Mouse (Mus musculus) left cerebral cortex, adult 8-10 months (tissue): ENCODE data around the gene Ddx5. TPM values are rescaled to one million over a fixed set of nuclear protein-coding genes. Genes with fewer than 3 reads are reported as not detected.
A peak's percentile ranks its signal among the peaks of the same experiment; 100 is the strongest.
"Not testable (repeated sequence)": the region's sequence is repeated elsewhere in the genome, so short reads cannot be mapped to it uniquely, and the experiment has no call there.

Experiments used
- DNase-seq, 2 experiments: peaks; one replicate each; pipeline ENCODE4 v3.0.0; 2022; ENCODE audit warnings: low spot score in 2 of 2
- total RNA-seq, 4 experiments: library from RNA; stranded (reverse); gene quantifications; 2 replicates each; pipeline ENCODE4 v1.2.4; 2022

The Ddx5 gene
- total RNA-seq, 4 experiments from 2014 or later = 617 to 703 (median 641) TPM

DNA sequence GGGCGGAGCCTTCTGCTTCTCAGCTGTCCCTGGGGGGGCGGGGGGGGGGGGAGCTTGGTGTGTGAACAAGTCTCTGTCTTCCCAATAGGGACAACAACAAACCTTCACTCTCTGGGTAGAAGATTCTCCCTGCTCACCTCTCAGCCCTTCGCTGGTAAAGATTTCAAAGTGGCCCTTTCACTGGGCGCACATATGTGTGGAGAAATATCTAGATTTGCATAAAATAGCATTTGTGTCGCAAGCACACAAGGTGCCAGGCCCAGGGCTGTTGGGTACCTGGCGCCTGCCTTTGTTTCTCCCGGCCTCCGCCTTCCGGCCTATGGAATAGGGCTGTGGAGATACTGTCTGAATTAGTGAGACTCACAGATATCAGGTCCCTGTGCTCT, 26.2 kb downstream of the Ddx5 start:
- no peak for DNase-seq

GRCm38 (mm10) chr11:106762139-106762799, 26.7 kb downstream of the Ddx5 start:
- DNase-seq = no peak

DNA sequence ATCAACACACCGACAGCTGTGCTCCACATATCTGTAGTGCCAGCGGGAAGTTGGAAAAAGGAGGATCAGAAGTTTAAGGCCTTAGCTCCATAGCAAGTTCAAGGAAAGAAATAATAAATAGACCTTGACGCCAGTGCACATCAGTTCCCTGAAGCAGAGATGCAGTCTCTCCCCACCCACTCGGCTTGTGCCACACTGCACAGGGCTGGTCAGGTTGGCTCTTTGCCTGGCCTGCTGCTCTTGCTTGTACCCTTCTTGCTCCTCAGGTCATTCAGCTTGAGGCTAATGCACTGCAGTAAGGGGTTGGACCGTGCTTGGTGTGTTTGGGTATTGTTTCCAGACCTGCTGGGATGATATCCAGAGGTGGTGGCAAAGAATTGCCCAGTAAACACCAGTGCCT, 28.5 kb downstream of the Ddx5 start:
- DNase-seq = no peak

- no peak for DNase-seq
These were observed 30.0 kb downstream of the Ddx5 start for GRCm38 (mm10) chr11:106759028-106759427.

GRCm38 (mm10) chr11:106755583-106755982, 33.4 kb downstream of the Ddx5 start:
- DNase-seq = no peak

- no peak for DNase-seq
These were observed 35.7 kb downstream of the Ddx5 start for GRCm38 (mm10) chr11:106753314-106753713.

DNA sequence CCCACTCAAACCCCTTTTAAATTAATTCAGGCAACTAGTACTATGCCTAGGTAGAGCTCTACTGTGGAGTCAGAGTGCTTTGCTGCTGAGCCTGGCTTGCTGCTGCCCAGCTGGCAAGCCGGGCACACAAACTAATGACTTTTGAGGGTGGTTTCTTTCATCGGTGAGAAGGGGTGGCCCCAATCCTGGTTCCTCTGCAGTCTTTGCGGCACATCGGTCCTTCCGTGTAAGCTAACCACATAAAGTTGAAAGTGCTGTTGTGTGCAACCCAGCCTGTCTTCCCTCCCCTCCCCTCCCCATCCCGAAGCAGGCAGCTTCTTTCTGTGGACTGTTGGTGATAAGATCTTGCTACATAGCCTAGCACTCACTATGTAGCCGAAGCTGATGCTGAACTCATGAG, 36.9 kb downstream of the Ddx5 start:
- DNase-seq = no peak

DNA sequence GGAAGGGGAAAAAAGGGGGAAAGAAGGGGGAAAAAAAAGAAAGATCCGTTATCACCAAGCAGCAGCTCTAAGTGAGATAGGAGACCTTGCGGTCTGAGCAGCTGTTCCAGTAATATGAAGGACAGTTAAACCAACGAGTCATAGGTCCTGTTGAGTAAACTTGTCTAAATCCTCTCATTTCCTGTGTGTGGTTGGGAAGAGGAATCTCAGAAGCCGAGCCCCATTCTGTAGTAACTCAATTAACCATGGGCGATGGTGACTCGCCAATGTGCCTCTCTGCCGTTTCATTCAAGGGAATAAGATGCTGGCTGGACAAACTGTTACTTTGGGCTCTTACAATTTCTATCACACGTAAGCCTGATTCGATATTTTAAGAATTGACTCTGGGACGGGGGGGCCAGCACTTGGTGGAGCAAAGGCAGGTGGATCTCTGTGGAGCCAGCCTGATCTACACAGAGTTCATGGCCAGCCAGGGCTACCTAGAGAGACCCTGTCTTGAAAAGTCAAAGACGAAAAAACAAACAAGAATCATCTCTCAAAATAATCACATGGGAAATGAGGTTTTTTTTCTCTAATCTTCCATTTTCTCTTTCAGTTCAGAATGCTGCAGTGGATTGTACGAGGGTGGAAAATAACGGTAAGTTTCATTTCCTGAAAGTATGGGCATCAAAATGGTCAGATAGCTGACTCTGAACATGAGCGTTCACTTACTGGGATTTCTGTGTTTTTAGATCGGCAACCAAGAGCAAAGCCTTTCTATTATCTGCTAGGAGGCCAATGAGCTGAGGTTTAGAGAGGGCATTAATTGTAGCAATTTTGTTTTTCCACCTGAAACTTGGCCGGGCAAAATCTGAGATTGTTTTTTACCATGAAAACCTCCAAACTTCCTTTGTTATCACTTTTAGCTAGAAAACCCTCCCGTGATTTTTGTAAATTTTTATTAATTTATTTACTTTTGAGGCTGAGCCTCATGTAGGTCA, 37.7 kb downstream of the Ddx5 start, which contains the start of gene Milr1:
TSS of gene Milr1 (plus strand) at position 188 of the 980 bp plus-strand sequence.
- no peak for DNase-seq

GRCm38 (mm10) chr11:106750121-106750751, 38.7 kb downstream of the Ddx5 start, which contains the start of gene Pecam1:
Gene Pecam1, minus strand, starts transcription at chr11:106750628.
- no peak for DNase-seq

- DNase-seq = not testable (repeated sequence)
These were observed 39.3 kb downstream of the Ddx5 start for GRCm38 (mm10) chr11:106749557-106750120.

DNA sequence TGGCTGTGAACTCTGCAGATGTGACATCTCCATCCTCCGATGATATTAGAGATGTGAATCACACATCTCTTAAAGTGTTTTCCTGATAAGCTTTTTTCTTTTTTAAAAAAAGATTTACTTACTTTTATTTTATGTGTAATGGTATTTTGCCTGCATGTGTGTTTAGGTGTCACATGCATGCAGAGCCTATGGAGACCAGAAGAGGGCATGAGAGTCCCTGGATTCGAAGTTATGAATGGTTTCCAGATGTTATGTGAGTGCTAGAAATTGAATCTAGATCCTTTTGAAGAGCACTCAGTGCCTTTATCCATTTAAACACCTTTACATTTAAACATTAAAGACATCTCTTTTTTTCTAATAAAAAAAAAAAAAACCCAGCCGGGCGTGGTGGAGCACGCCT, 44.0 kb downstream of the Ddx5 start:
- DNase-seq = no peak

DNA sequence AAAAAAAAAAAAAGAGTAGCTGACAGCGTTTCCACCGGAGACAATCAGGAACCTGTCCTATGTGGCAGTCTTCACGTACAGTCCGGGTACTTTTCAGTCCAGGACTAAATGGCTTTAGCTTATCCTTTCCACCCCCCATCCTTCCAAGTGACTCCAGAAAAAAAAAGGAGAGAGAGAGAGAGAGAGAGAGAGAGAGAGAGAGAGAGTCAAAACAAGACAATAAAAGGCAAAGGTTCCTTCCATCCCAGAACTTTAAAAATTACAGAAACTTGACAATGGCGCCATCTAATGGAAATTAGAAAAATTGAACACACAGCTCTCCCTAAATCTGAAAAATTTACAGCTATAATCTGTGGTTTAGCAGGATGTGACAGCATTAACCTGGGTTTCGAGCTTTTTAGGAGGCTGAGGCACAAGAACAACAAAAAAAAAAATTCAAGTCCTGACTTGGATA, 46.6 kb downstream of the Ddx5 start:
- no peak for DNase-seq

- no peak for DNase-seq
These were observed 47.2 kb downstream of the Ddx5 start for GRCm38 (mm10) chr11:106741826-106742225.

GRCm38 (mm10) chr11:106741232-106741631, 47.8 kb downstream of the Ddx5 start:
- no peak for DNase-seq

GRCm38 (mm10) chr11:106740724-106741123, 48.3 kb downstream of the Ddx5 start:
- DNase-seq = not testable (repeated sequence)

- DNase-seq = no peak
These were observed 49.9 kb downstream of the Ddx5 start for GRCm38 (mm10) chr11:106739116-106739515.

- peak in 1 of 2 experiments; percentile 20 for DNase-seq
These were observed 51.8 kb downstream of the Ddx5 start for GRCm38 (mm10) chr11:106737178-106737621.

- no peak for DNase-seq
These were observed 52.4 kb downstream of the Ddx5 start for GRCm38 (mm10) chr11:106736614-106737013.

- DNase-seq = no peak
These were observed 58.3 kb downstream of the Ddx5 start for GRCm38 (mm10) chr11:106730714-106731113.
